Mouse (Mus musculus): ENCODE data around the gene H2al2a. TPM values are rescaled to one million over a fixed set of nuclear protein-coding genes. Genes with fewer than 3 reads are reported as not detected.
"Not testable (repeated sequence)": the region's sequence is repeated elsewhere in the genome, so short reads cannot be mapped to it uniquely, and the experiment has no call there.

H2al2a gene
- total RNA-seq, 2 experiments from 2014 or later: not detected

DNA sequence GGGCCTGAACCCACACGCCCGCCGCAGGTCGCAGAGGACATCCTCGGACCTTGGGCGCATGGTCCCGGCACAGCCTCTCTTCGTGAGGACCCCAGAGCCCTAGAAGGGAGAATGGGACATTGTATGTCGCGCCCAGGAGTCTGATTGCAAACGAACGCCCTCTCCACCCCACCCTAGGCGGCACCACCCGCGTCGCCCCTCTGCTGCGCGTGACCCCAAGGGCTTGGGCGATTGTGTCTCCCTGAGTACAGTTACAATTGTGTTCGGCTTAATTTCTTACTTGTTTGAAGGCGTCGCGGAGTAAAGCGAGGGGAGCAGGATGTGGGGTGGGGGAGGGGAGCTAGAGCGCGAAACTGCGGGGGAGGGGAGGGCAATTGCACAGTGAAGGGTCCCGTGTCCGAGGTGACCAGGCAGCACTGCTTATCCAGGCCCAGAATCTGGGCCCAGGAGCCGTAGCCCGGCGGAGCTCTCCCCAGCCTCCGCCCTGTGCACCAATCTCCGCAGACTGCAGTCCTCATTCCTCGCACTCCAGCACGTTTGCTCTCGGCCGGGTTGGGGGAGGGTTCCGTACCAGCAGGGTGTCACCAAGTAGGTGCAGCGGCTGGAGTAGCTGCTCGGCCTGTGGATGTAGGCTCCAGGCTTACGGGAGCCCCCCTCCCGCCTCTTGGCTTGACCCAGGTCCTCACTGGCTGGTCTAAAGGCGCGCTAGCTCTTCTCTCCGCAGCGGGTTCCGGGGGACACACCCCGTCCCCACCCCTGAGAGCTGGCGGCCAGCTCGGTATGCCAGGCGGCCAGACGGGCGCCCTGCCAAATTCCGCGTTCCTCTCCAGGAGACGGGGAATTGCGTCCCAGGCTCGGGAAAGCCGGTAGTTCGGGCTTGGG lies 31.6 kb upstream of the H2al2a start:
- DNase-seq (ENCODE audit: low spot score in 2 of 2): peak; percentile 91 to 92

DNA sequence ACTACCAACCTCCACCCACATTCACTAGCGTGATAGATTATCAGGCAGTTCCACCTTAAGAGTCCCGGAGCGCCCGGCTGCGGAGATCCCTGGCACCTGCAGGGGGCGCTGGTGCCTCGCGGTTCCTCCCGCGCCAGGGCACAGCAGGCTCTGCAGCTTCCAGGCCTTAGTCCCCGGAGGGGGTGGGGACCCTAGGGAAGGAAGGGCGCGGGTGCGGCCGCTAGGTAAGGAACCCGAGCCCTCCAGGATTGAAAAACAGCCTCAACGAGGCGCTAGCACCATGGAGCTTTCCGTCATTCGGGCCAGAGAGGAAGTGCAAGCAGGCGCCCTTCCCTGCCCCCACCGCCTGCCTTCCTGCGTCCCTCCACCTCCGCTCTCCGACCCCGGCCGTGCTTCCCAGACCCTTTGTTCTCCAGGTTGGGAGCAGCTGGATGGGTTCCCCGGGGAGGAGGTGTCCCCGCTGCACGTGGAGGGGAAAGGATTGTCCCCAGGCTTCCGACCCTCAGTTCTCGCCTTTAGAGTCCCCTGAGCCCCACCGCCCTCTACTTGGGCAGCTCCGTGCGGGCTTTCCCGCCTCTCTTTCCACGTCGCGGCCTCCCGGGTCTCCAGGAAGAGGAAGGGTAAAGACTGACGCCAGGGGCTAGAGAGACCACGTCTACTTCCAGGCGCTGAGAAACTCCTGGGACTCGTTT lies 30.8 kb upstream of the H2al2a start:
- peak; percentile 97 to 98 for DNase-seq (ENCODE audit: low spot score in 2 of 2)

DNA sequence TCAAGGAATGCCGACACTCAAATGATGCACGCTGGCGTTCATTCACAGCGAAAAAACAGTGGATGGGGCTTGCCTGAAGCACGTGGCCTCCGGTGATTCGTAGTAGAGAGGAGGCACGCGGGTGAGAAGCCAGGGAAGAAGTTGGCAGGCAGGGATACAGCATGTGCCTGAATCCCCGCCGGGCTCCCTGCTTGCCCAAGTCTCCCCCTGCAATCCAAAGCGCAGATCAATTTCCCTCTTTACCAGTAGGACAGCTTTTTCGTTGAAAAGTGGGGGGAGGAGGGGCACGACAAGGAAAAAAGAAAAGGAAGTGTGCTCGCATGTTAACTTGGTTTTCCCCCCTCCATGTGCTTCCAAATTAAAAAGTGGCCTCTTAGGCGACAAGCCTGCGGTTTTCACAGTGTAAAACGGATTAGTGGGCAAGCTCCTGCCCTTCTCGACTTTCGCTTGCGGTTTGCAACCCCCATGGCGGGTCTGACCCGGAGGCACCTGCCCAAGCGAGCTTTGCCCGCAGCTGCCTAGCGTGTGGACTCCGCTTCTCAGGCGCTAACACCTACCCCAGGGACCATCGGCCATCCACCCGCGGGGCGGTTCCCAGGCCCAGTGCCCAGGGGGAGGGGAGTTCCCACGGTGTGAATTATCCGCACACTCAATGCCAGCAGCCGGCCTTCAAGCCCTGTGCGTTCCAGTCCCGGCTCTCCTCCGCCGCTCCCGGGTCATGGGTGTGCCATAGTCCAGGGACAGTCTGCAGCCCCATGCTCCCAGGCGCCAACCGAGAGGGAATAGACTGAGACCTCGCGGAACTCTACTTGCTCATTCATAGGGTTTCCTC lies 29.6 kb upstream of the H2al2a start:
- peak; percentile 58 to 67 for DNase-seq (ENCODE audit: low spot score in 2 of 2)

DNA sequence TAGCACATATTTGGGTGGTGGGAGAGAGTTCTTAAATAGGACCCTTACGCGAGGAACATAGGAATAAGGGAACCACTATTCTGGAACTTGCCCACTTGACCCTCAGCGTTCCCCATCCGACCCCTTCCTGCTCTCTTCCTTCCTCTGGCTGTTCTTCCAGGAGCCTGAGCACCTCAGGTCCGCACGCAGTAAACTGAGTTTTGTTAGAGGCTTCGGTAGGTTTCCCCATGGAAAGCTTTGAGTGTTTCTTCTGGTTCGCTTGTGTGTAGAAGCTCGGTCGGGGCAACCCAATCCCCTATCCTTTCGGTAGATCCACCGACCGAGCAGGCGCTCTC lies 29.0 kb upstream of the H2al2a start:
- no peak for DNase-seq (ENCODE audit: low spot score in 2 of 2)

DNA sequence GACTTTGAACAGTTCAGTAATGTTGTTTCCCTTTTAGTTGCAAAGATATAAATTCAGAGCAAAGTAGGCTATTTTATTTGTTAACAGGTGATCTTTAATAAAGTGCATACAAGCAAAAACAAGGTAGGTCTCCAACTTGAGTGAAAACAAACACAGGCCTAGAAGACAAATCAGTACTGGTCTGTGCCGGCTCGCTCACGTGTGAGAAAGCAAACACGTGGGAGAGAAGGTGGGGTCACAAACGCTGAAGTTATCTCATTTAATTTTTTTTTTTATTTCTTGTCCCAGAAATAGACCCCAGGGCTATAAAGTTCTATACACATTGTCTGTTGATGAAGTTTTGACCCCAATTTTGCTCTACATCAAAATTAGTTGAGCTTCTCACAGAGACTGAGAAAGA lies 28.4 kb upstream of the H2al2a start:
- no peak for DNase-seq (ENCODE audit: low spot score in 2 of 2)

DNA sequence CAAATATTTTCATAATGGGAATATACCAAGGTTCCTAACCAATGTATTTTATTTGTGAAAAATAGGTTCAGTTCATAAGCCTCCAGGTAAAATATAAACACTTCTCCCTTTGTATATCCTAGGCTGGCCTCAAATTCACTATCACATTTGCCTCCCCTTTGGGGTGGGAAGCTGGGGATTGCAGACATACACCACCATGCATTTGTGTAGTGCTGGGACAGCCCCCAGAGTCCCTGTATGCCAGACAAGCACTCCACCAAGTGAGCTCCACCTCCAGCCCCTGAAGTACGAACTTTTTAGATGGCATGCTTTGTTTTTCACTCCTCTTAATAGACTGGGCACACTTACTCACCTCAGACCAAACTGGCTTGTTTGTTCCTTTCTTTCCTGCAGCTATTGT lies 26.1 kb upstream of the H2al2a start:
- DNase-seq (ENCODE audit: low spot score in 2 of 2): no peak

DNA sequence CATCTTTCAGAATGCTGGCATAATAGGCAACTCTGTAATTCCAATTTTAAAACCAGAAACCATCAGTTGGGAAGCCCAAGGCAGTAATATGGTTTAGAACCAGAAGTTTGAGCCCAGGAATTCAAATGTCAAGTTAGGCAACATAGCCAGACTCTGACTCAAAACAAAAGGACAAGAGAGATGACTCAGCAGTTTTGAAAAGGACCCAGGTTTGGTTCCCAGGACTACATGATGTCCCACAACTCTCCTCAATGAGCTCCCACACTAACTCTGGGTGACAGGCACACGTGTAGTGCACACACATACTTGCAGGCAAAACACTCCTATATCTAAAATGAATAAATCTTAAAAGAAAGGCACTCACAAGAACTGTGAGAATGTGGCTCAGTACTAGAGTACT lies 22.4 kb upstream of the H2al2a start:
- DNase-seq (ENCODE audit: low spot score in 2 of 2): no peak

DNA sequence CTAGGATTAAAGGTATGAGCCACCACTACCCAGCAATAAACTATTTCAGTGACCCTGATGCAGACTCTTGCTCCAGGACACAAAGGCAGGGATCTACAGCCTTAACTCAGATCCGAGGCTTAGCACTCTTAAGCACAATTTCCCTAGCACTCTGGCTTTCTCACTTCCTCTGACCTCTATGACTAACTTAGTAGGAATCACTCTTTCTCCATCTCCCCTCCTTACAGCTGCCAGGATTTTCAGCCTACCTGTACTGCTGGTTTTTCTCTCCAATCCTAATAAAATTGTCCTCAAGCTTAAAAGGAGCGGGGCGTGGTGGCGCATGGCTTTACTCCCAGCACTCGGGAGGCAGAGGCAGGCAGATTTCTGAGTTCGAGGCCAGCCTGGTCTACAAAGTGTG lies 20.6 kb upstream of the H2al2a start:
- no peak for DNase-seq (ENCODE audit: low spot score in 2 of 2)

DNA sequence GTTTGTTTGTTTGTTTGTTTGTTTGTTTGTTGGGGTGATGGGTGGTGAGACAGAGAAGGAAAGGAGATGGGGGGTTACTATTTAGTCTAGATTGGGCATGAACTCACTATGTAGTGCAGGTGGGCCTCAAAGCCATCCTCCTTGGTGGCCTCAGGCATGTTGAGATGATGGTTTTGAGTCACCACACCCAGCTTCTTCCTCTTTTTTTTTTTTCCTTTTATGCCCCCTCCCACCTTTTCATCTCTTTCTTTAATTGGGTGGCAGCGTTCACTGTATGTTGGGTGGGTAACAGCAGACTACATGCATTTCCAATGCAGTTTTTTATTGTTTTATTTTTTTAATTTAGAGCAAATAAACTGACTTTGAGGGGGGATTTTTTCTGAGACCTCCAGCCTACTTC lies 19.9 kb upstream of the H2al2a start:
- DNase-seq (ENCODE audit: low spot score in 2 of 2): no peak

DNA sequence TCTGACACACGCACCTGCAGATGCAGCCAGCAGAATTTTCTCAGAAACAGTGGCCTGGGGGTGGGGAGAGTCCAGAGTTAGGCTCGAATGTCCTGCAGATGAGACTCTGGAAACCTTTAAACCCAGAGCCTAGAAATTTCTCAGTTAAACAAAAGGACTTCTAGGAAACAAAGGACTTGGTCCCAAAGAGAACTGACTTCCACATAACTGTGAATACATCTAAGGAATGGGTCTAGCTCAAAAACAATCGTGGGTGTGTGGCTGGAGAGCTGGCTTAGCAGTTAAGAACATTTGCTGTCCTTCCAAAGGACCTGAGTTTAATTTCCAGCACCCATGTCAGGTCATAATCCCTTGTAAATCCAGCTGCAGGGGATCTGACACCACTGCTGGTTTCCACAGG lies 18.8 kb upstream of the H2al2a start:
- DNase-seq (ENCODE audit: low spot score in 2 of 2): no peak

DNA sequence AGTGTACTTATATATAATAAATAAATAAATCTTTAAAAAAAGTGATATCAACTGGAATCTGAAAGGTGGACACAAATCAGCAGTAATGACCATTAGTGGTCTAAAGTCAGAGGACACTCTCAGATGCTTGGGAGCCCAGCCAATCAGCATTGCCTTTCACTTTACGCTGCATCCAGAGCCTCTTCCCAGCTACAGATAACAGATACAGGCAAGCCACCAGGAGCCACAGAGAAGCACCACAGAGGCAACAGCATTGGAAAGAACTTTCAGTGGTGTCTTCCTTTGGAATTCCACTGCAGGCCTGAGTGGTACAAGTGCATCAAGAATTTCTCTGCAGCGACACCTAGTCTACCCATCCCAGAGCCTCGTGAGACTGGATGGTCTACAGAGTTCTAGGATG lies 16.1 kb upstream of the H2al2a start:
- DNase-seq (ENCODE audit: low spot score in 2 of 2): no peak

DNA sequence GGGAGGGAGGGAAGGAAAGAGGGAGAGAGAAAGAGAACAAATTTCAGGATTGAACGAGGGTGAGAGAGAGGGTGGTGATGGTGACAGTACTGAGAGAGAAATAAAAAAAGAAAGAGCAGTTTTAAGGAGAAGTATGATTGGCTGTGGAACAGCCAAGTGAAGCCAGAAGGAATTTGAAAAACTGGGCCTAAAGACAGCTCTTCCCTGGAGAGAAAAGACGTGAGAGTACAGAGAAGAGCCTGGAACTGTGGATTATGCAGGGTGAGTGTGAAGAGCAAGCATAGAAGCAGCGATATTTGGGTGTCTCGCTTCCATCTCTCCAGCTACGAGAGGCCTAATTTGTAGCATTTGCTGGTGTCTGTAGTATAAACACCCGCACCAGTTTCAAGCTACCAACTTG lies 14.5 kb upstream of the H2al2a start:
- no peak for DNase-seq (ENCODE audit: low spot score in 2 of 2)

DNA sequence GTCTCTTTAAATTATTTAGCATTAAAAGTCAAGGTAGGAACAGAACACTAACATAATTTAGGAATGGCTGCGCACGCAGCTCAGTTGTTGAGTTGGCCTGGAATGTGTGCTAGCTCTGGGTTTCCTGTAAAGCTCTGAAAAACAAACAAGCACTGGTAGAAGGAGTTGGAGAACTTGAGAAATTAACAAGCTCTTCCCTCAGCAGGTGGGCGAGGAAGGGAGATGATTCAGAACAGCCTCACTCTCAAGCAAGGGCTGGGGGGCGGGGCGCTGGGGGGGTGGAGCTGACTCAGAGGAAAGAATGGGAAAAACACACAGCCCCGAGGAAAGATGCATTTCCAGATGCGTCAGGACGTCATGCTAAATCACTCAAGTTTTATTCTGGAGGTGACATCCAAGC lies 8.4 kb upstream of the H2al2a start:
- no peak for DNase-seq (ENCODE audit: low spot score in 2 of 2)

DNA sequence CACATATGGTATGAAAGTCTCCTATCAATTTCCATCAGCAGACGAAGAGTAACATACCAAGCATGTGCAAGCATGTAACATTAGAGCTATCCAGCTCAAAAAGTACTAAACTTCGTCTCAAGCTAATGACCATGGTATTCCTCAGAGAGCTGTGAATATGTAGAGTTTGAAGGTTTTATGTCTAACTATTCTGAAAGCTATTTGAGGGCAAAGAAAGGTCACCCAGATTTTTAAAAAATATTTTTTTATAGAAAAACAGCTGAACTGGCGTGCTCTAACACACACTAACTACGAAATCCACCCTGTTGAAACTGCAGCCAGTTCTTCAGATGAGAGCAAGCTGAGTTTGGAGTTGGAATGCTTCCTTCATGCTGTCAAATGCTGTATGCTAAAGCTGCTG lies 7.5 kb upstream of the H2al2a start:
- DNase-seq (ENCODE audit: low spot score in 2 of 2): no peak

DNA sequence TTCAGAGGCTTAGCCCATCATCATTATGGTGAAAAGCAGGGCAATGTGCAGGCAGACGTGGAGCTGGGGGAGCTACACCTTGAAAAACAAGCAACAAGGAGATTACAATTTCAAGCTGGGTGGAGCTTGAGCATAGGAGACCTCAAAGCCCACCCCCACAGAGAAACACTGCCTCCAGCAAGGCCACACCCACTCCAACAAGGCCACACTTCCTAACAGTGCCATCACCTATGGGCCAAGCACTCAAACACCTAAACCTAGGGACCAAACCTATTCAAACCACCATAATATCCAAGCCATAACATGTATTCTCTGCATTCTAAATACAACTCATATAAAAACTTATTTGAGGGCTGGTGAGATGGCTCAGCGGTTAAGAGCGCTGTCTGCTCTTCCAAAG lies 5.5 kb upstream of the H2al2a start:
- no peak for DNase-seq (ENCODE audit: low spot score in 2 of 2)

DNA sequence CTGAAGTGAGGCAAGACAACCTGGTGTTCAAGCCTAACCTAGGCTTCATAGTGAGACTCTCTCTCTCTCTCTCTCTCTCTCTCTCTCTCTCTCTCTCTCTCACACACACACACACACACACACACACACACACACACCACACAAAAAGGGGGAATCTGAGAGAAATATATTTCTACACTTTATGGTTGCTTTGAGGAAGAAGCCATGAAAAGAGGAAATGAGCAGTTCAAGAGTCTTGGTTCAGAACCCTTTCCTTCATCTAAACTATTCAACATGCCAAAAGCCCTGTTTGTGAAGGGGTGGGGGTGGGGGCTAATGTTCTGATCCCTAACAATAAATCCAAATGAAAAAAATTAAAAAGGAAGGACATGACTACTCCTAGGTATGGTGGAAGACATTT lies 7.2 kb downstream of the H2al2a start:
- DNase-seq (ENCODE audit: low spot score in 2 of 2): no peak

DNA sequence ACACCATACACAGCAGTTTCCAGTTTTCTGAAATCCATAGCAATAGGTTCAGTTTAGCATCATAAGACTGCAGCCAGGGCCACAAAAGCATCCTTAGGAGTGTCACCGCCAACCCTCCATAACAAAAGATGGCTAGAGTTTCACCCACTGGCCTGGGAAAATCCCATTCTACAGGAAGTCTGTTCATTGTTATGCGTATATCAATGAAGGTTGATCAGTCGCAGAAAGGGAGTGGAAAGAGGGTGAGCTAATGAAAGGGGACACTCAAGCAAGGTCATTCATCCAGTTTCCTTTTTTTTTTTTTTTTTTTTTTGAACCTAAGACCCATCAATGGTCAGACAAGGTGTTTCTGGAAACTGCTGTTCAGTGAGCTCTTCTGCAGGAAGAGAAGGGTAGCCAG lies 7.6 kb downstream of the H2al2a start:
- DNase-seq (ENCODE audit: low spot score in 2 of 2): no peak

DNA sequence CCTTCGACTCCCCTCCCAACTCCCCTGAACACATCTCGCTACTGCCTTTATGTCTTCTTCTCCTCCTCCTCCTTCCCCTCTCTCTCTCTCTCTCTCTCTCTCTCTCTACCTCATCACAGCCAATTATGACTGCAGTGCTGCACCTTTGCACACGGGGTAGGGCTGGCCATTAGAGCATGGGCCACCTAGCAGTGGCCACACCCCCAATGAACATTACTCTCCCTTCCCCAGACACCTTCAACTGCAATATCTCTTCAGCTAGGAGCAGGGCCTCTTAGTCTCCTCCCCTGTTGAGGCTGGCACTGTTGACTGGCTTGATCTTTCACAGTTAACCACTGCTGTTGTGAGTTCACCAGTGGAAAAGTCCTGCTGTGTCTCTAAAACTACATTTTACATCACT lies 10.1 kb downstream of the H2al2a start:
- no peak for DNase-seq (ENCODE audit: low spot score in 2 of 2)

DNA sequence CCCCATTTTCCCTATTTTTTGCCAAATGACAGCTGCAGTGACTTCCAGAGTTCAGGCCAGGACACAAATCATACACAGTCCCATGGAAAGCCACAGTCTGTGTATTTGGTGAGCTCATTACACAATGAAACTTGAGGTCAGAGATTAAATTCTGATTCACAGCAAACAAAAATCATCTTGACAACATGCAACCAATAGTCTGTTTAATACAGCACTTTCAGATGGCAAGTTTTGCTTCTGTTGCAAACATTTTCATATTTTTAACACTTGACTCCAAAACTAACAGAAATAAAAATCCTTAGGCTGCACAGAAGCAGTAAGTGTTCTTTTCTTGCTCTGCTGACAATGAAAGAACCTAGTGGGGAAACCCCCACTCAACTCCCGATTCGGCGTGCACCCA lies 12.0 kb downstream of the H2al2a start:
- no peak for DNase-seq (ENCODE audit: low spot score in 2 of 2)

DNA sequence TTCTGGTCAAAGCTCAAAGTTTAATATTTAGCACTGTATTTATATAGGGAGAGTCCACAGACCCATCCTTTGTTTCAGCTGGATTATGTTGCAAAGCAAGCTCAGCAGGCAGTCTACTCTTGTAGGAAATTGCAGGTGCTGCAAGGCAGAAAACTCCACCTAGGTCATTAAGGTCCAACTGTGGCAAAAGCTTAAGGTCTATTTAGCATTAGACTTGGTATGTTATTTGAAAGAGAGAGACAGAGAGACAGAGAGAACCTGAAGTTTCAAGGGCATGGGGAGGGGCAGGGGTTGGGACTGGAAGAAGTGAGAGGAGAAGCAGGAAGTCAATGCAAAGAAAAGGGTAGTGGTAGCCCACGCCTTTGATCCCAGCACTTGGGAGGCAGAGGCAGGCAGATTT lies 14.0 kb downstream of the H2al2a start:
- no peak for DNase-seq (ENCODE audit: low spot score in 2 of 2)

DNA sequence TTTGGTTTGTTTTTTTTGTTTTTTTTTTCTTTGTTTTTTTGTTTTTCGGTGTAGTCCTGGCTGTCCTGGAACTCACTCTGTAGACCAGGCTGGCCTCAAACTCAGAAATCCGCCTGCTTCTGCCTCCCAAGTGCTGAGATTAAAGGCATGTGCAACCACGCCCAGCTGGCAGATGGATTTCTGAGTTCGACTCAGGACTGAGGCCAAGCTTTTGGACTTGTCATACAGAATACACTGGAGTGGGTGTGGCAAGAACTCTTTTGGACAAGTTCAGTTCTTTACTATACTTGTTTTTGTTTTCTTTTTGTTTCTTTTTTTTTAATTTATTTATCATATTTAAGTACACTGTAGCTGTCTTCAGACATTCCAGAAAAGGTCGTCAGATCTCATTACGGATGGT lies 18.1 kb downstream of the H2al2a start:
- DNase-seq (ENCODE audit: low spot score in 2 of 2): no peak

DNA sequence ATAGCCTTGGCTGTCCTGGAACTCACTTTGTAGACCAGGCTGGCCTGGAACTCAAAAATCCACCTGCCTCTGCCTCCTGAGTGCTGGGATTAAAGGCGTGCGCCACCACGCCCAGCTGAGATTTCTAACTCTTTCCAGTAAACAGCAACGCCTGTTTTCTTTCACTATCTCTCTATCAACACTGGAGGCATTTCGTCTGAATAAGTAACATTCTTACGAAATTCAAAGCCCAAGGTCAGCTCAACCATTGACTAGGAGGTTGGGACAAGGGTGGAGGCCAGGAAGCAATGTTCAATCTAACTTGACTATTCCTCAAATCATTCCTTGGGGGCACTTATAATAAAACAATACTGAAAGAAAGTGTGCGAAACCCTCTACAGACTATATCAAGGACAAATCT lies 18.5 kb downstream of the H2al2a start:
- not testable (repeated sequence) for DNase-seq (ENCODE audit: low spot score in 2 of 2)
